Mouse (Mus musculus): ENCODE data around the gene Gm3409. TPM values are rescaled to one million over a fixed set of nuclear protein-coding genes. Genes with fewer than 3 reads are reported as not detected.
"Not testable (repeated sequence)": the region's sequence is repeated elsewhere in the genome, so short reads cannot be mapped to it uniquely, and the experiment has no call there.

Gm3409 gene
- polyA plus RNA-seq (2015; fragmentation: Nextera tagmentation; extraction: Ambion mirVana): not detected in 2 replicates

DNA sequence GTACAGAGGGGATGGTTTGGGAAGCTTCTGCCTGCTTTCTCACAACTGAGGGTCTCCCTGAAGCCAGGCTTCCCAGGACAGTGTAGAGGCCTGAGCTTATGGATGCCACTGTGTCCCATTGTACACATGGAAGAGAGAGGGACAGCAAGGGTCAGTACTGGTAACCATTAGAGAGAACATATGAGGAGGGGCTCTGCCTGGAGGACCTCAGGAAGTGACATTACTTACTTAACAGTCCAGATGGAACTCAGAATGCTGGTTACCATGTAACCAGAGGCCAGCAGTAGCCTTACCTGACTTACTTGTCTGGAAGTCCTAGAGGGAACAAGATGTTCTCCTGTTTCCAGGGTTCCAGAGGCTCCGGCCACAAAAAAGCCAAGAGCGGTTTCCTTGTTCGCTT, at the start of gene Gm3409:
TSS of gene Gm3409 (plus strand) at position 301 of the 400 bp plus-strand sequence.
- not testable (repeated sequence) for H3K9me3 ChIP-seq (ENCODE audit: control insufficient read depth, low read length); H3K27ac ChIP-seq (ENCODE audit: low read depth, low read length); H3K27me3 ChIP-seq (replicated peaks; ENCODE audit: control insufficient read depth, insufficient read depth, low read length); H3K4me3 ChIP-seq (ENCODE audit: low read length); ATAC-seq; H3K4me2 ChIP-seq (ENCODE audit: low read length); H3K4me1 ChIP-seq (ENCODE audit: control insufficient read depth, insufficient read depth, low read depth, low read length); H3K9ac ChIP-seq (ENCODE audit: low read depth, low read length); H3K36me3 ChIP-seq (ENCODE audit: control insufficient read depth, insufficient read depth, low read length)
- 91% methylated on average over 3 of the region's 3 CpGs for WGBS

DNA sequence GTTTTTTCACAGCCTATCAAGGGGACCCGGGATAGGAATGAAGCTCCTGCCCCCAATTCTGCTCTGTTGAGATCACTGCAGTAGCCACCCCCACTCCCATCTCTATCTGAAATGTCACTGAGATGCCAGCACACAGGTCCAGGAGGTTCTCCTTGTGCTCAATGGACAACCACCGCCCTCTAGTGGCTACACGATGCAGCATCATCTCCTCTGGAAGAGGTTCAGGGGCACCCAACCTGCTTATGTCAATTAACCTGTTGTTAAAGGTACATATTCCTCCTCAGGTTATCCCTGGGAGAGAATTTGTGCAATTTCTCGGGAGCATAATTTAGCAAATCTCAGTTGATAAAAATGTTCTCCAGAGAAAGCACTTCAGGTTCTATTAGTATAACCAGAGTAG, 48.5 kb upstream of the Gm3409 start:
- H3K27ac ChIP-seq (ENCODE audit: low read depth, low read length); H3K9me3 ChIP-seq (ENCODE audit: control insufficient read depth, low read length); H3K4me1 ChIP-seq (ENCODE audit: control insufficient read depth, insufficient read depth, low read depth, low read length); H3K36me3 ChIP-seq (ENCODE audit: control insufficient read depth, insufficient read depth, low read length); ATAC-seq; H3K4me2 ChIP-seq (ENCODE audit: low read length); H3K4me3 ChIP-seq (ENCODE audit: low read length); H3K27me3 ChIP-seq (replicated peaks; ENCODE audit: control insufficient read depth, insufficient read depth, low read length); H3K9ac ChIP-seq (ENCODE audit: low read depth, low read length): not testable (repeated sequence)
- WGBS: 13% methylated on average over 3 of the region's 4 CpGs

DNA sequence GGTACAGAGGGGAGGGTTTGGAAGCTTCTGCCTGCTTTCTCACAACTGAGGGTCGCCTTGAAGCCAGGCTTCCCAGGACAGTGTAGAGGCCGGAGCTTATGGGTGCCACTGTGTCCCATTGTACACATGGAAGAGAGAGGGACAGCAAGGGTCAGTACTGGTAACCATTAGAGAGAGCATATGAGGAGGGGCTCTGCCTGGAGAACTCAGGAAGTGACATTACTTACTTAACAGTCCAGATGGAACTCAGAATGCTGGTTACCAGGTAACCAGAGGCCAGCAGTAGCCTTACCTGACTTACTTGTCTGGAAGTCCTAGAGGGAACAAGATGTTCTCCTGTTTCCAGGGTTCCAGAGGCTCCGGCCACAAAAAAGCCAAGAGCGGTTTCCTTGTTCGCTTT, 46.4 kb upstream of the Gm3409 start, which contains the start of gene Gm6370:
TSS of gene Gm6370 (plus strand) at position 301 of the 400 bp plus-strand sequence.
- H3K9me3 ChIP-seq (ENCODE audit: control insufficient read depth, low read length); H3K4me3 ChIP-seq (ENCODE audit: low read length); ATAC-seq; H3K9ac ChIP-seq (ENCODE audit: low read depth, low read length); H3K4me1 ChIP-seq (ENCODE audit: control insufficient read depth, insufficient read depth, low read depth, low read length); H3K27ac ChIP-seq (ENCODE audit: low read depth, low read length); H3K4me2 ChIP-seq (ENCODE audit: low read length); H3K27me3 ChIP-seq (replicated peaks; ENCODE audit: control insufficient read depth, insufficient read depth, low read length); H3K36me3 ChIP-seq (ENCODE audit: control insufficient read depth, insufficient read depth, low read length): not testable (repeated sequence)
- no CpG with 5 or more reads among the region's 5 CpGs for WGBS

DNA sequence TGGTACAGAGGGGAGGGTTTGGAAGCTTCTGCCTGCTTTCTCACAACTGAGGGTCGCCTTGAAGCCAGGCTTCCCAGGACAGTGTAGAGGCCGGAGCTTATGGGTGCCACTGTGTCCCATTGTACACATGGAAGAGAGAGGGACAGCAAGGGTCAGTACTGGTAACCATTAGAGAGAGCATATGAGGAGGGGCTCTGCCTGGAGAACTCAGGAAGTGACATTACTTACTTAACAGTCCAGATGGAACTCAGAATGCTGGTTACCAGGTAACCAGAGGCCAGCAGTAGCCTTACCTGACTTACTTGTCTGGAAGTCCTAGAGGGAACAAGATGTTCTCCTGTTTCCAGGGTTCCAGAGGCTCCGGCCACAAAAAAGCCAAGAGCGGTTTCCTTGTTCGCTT, 35.3 kb upstream of the Gm3409 start, which contains the start of gene 4930449I24Rik:
TSS of gene 4930449I24Rik (plus strand) at position 301 of the 400 bp plus-strand sequence.
- H3K27me3 ChIP-seq (replicated peaks; ENCODE audit: control insufficient read depth, insufficient read depth, low read length); H3K4me3 ChIP-seq (ENCODE audit: low read length); H3K27ac ChIP-seq (ENCODE audit: low read depth, low read length); H3K9me3 ChIP-seq (ENCODE audit: control insufficient read depth, low read length); H3K9ac ChIP-seq (ENCODE audit: low read depth, low read length); H3K4me1 ChIP-seq (ENCODE audit: control insufficient read depth, insufficient read depth, low read depth, low read length); H3K36me3 ChIP-seq (ENCODE audit: control insufficient read depth, insufficient read depth, low read length); ATAC-seq; H3K4me2 ChIP-seq (ENCODE audit: low read length): not testable (repeated sequence)
- WGBS: no CpG with 5 or more reads among the region's 5 CpGs

DNA sequence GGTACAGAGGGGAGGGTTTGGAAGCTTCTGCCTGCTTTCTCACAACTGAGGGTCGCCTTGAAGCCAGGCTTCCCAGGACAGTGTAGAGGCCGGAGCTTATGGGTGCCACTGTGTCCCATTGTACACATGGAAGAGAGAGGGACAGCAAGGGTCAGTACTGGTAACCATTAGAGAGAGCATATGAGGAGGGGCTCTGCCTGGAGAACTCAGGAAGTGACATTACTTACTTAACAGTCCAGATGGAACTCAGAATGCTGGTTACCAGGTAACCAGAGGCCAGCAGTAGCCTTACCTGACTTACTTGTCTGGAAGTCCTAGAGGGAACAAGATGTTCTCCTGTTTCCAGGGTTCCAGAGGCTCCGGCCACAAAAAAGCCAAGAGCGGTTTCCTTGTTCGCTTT, 23.6 kb upstream of the Gm3409 start, which contains the start of gene Gm3402:
TSS of gene Gm3402 (plus strand) at position 301 of the 400 bp plus-strand sequence.
- not testable (repeated sequence) for H3K9ac ChIP-seq (ENCODE audit: low read depth, low read length); H3K27ac ChIP-seq (ENCODE audit: low read depth, low read length); H3K36me3 ChIP-seq (ENCODE audit: control insufficient read depth, insufficient read depth, low read length); H3K4me3 ChIP-seq (ENCODE audit: low read length); H3K9me3 ChIP-seq (ENCODE audit: control insufficient read depth, low read length); H3K4me2 ChIP-seq (ENCODE audit: low read length); H3K4me1 ChIP-seq (ENCODE audit: control insufficient read depth, insufficient read depth, low read depth, low read length); H3K27me3 ChIP-seq (replicated peaks; ENCODE audit: control insufficient read depth, insufficient read depth, low read length); ATAC-seq
- WGBS: no CpG with 5 or more reads among the region's 5 CpGs

DNA sequence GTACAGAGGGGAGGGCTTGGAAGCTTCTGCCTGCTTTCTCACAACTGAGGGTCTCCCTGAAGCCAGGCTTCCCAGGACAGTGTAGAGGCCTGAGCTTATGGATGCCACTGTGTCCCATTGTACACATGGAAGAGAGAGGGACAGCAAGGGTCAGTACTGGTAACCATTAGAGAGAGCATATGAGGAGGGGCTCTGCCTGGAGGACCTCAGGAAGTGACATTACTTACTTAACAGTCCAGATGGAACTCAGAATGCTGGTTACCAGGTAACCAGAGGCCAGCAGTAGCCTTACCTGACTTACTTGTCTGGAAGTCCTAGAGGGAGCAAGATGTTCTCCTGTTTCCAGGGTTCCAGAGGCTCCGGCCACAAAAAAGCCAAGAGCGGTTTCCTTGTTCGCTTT, 11.9 kb upstream of the Gm3409 start, which contains the start of gene Gm3404:
TSS of gene Gm3404 (plus strand) at position 301 of the 400 bp plus-strand sequence.
- H3K4me1 ChIP-seq (ENCODE audit: control insufficient read depth, insufficient read depth, low read depth, low read length); H3K27me3 ChIP-seq (replicated peaks; ENCODE audit: control insufficient read depth, insufficient read depth, low read length); H3K27ac ChIP-seq (ENCODE audit: low read depth, low read length); ATAC-seq; H3K9ac ChIP-seq (ENCODE audit: low read depth, low read length); H3K4me3 ChIP-seq (ENCODE audit: low read length); H3K9me3 ChIP-seq (ENCODE audit: control insufficient read depth, low read length); H3K36me3 ChIP-seq (ENCODE audit: control insufficient read depth, insufficient read depth, low read length); H3K4me2 ChIP-seq (ENCODE audit: low read length): not testable (repeated sequence)
- WGBS: no CpG with 5 or more reads among the region's 3 CpGs

DNA sequence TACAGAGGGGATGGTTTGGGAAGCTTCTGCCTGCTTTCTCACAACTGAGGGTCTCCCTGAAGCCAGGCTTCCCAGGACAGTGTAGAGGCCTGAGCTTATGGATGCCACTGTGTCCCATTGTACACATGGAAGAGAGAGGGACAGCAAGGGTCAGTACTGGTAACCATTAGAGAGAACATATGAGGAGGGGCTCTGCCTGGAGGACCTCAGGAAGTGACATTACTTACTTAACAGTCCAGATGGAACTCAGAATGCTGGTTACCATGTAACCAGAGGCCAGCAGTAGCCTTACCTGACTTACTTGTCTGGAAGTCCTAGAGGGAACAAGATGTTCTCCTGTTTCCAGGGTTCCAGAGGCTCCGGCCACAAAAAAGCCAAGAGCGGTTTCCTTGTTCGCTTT, 18.4 kb downstream of the Gm3409 start, which contains the start of gene Gm3415:
TSS of gene Gm3415 (plus strand) at position 301 of the 400 bp plus-strand sequence.
- H3K4me3 ChIP-seq (ENCODE audit: low read length); H3K9ac ChIP-seq (ENCODE audit: low read depth, low read length); H3K9me3 ChIP-seq (ENCODE audit: control insufficient read depth, low read length); H3K27me3 ChIP-seq (replicated peaks; ENCODE audit: control insufficient read depth, insufficient read depth, low read length); ATAC-seq; H3K27ac ChIP-seq (ENCODE audit: low read depth, low read length); H3K4me2 ChIP-seq (ENCODE audit: low read length); H3K36me3 ChIP-seq (ENCODE audit: control insufficient read depth, insufficient read depth, low read length); H3K4me1 ChIP-seq (ENCODE audit: control insufficient read depth, insufficient read depth, low read depth, low read length): not testable (repeated sequence)
- WGBS: no CpG with 5 or more reads among the region's 3 CpGs

DNA sequence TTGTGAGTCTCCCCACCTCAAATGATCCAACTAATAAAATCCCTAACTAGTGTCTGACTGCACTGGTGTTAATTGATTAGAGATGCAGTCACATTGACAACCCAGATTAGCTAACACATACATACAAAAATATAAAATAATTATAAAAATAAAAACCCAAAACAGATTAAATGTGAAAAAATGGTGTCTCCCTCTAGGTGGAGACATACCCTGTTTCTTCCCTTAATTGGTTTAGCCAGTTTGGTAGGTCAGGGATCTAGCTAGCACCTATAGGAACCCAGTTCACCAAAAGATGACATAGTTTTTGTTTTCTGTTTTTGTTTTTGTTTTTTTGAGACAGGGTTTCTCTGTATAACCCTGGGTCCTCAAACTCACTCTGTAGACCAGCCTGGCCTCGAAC, 26.8 kb downstream of the Gm3409 start:
- 74% methylated on average over 1 of the region's 1 CpGs for WGBS
- Histone ChIP-seq H3K27ac (ENCODE audit: low read depth, low read length) (no peak overlapping the region), H3K4me3 (ENCODE audit: low read length) (no peak overlapping the region), H3K9me3 (ENCODE audit: control insufficient read depth, low read length) (no peaks in the 10 kb centered on the region), H3K9ac (ENCODE audit: low read depth, low read length) (no peak overlapping the region), H3K4me2 (ENCODE audit: low read length) (no peak overlapping the region), H3K4me1 (ENCODE audit: control insufficient read depth, insufficient read depth, low read depth, low read length) (no peaks in the 10 kb centered on the region), H3K27me3 (replicated peaks; ENCODE audit: control insufficient read depth, insufficient read depth, low read length) (no peaks in the 10 kb centered on the region), H3K36me3 (ENCODE audit: control insufficient read depth, insufficient read depth, low read length) (no peaks in the 10 kb centered on the region)
- ATAC-seq: no peak

DNA sequence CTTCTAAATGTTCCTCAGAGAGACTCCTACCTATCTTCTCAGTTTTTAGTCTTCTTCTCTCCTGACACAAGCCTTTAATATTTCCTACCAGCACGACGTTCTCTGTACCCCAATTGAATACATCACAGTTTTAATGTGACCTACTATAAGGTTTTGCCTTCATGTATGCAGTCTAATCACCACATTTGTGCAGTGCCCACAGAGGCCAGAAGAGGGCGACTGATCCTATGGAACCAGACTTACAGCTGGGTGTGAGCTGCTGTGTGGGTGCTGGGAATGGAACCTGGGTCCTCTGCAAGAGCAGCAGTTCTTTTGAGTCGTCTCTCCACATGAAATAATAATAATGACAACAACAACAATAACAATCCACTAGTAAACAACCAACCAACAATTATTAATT, 29.6 kb downstream of the Gm3409 start:
- no peak for ATAC-seq
- Histone ChIP-seq H3K4me3 (ENCODE audit: low read length) (no peak overlapping the region), H3K27me3 (replicated peaks; ENCODE audit: control insufficient read depth, insufficient read depth, low read length) (no peaks in the 10 kb centered on the region), H3K9ac (ENCODE audit: low read depth, low read length) (no peak overlapping the region), H3K4me2 (ENCODE audit: low read length) (no peak overlapping the region), H3K36me3 (ENCODE audit: control insufficient read depth, insufficient read depth, low read length) (no peaks in the 10 kb centered on the region), H3K27ac (ENCODE audit: low read depth, low read length) (no peak overlapping the region), H3K9me3 (ENCODE audit: control insufficient read depth, low read length) (no peaks in the 10 kb centered on the region), H3K4me1 (ENCODE audit: control insufficient read depth, insufficient read depth, low read depth, low read length) (no peaks in the 10 kb centered on the region)
- WGBS: 68% methylated on average over 4 of the region's 4 CpGs

DNA sequence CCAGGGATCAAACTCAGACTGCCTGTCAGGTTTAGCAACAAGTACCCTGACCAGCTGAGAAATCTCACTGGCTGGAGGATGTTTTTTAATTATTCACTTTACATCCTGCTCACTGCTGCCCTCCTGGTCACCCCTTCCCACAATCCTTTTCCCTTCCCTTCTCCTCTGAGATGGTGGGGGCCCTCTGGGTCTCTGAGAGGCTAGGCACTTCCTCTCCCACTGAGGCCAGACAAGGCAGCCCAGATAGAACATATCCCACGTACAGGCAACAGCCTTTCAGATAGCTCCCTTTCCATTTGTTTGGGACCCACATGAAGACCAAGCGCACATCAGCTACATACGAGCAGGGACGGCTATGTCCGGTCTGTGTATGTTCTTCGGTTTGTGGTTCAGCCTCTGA, 32.7 kb downstream of the Gm3409 start:
- not testable (repeated sequence) for H3K4me3 ChIP-seq (ENCODE audit: low read length); H3K27ac ChIP-seq (ENCODE audit: low read depth, low read length); H3K9me3 ChIP-seq (ENCODE audit: control insufficient read depth, low read length); H3K36me3 ChIP-seq (ENCODE audit: control insufficient read depth, insufficient read depth, low read length); H3K4me2 ChIP-seq (ENCODE audit: low read length); H3K9ac ChIP-seq (ENCODE audit: low read depth, low read length); ATAC-seq; H3K27me3 ChIP-seq (replicated peaks; ENCODE audit: control insufficient read depth, insufficient read depth, low read length); H3K4me1 ChIP-seq (ENCODE audit: control insufficient read depth, insufficient read depth, low read depth, low read length)
- 88% methylated on average over 6 of the region's 6 CpGs for WGBS

All from hindbrain, embryonic 16.5 days (tissue).